Mouse (Mus musculus): Measurements from ENCODE around the gene Trpc6.

The Trpc6 gene

DNA sequence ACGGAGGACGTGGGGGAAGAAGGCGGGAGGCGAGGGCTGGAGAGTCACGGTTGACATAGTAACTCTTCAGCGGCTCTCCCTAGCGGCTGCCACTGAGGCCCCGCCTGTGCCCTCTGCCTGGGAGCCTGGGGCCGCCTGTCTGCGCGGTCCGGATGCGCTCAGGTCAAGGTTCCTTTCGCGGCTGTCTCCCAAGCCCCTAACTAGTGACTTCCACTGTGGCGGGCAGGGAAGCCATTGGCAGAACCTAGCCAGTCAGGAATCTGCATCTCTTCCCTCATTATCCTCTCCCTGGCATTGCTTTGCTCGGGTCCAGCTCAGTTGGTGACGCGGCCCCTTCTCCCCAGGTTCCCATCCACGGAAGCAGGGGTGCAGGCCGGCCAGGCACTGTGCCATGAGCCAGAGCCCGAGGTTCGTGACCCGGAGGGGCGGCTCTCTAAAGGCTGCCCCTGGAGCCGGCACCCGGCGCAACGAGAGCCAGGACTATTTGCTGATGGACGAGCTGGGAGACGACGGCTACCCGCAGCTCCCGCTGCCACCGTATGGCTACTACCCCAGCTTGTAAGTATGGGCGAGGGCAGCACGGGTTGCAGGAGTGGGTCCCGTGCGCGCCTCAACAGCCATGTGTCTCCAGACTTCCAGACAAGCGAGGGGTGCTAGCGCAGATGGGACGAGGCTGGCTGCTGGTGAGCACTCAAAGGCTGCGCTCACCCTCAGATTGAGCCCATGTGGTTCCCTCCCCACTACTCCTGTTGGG, at the start of gene Trpc6:
Trpc6 (plus strand) TSS at position 102 of the 754 bp plus-strand sequence.
- peak; percentile 38 for DNase-seq

DNA sequence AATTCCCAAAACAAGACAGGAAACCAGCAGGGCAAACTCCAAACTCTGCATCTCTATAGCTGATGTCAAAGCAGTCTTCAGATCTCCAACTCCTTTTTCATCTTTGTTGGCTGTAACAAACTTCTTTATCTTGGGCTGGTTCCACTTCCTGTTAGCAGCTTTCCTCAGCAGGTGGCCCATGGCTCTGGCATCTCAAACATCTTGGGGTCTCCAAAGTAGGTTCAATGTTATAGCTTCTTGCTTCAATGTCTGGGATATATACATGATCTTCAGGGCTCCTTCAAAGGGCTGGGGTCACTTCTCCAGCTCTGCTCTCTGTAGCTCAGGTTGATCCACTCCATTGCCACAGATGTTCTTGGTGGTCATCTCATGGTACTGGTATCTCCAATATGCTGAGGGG, 23.0 kb upstream of the Trpc6 start:
- DNase-seq = no peak

DNA sequence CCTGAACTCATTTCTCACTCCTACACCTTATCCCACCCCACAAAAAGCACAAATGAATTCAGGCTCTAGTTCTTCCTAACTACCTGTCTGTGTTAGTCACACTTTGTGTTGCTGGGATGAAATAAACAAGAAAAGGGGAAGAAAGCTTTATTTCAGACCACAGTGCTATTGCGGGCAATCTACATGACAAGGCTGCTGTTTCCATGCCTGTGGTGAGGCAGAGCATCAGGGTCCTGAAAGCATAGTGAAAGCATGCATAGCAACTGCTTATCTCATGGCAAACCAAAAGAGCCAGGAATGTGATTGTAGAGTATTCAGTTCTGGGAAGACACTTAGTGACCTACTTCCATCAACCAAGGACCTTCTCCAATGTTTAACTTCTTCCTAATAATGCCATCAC, 10.3 kb upstream of the Trpc6 start:
- DNase-seq = no peak

DNA sequence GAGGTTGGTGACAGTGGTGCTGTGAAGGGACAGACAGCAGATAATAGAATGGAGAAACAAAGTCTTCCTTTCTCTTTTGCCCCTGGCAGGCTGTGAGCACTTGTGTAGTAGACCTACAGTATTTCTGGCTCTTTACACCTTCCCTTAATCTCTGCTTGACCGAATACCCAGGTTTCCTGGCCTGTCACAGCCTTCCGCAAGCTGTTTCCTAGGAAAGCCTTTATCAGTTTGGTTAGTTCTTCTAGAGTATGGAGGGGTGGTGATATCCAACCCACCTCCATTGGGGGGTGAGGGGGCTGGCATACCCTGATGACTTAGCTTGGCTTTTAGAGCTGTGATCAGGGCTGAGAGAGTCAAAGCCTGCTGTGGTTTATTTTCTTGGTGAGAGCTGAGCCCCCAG, 1.3 kb downstream of the Trpc6 start:
- no peak for DNase-seq

DNA sequence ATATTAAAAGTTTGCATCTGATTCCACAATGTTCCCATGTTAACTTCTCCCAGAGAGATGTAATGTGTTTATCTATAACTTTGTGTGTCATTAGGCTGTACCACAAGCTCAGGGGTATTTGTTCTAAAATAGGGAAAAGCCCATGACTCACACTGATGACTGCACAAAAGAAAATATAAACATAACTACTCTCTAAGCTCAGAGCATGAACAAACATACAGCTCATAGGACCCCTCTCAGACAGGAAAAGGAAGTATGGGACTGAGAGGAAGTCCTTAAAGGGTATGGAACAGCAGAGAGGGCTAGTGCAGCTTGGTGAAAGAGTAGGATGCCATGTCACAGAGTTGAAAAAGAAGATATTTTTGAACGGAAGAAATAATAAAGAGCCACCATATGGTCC, 14.6 kb downstream of the Trpc6 start:
- no peak for DNase-seq

DNA sequence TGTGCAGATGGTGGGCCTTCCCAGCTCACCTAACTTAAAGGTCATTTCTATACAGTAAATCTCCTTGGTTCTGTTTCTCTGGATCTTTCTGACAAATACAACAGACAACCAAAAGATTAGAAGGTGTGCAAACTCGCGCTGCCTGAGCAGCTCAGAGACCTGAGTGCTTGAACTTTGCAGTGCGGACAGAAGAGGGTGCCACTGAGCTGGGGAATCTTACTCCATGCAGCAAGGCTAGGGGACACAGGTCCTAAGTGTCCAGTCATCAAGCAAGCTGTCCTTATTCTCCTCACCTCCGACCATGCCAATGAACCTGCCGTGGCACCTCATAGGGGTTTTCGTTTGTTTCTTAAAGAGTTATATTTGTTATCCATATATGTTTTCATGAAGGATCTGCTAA, 48.7 kb downstream of the Trpc6 start:
- peak; percentile 2 for DNase-seq

DNA sequence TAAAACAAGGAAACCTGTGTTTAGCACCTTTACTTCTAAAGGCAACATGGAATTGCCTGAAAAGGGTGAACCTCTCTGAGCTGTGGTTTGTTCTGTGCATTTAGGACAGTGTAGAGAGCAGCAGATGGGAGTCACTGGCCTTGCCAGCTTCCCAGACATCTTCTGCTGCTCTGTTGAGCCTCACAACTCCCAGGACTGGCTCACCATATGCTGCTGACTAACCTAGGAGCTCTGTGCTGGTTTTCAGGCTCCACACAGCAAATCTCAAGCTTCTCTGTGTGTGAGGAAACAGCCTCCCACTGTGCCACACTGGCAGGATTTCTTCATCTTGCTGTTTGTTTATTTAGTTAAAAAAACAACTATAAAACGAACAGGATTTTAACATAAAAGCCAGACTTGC, 53.1 kb downstream of the Trpc6 start:
- DNase-seq = no peak

DNA sequence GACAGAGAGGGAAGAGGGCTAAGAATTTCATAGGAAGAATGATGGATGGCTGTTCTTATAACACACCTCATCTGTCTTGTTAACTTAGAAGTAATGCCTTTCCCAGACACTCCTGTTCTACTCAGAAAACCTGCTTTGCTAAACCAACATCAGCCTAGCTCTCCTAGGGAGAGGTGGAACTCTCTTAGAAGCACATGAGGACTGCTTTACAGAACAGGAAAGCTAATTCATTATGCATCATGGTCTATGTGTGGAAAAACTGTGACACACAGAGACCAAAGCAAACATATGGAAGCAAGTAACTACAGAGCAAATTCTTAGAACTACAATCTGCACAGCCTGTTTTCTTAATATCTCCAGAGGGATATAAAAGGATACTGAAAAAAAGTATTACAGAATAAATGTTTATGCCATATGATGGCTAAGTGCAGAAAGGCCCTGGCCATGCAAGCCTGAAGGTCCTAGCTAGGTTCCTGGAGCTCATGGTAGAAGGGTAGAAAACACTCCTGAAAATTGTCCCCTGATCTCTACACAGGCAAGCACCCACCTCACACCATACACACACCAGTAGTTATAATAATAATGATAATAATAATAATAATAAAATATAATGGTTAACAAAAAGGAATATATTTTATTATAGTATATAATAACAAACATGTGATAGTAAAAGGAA, 63.0 kb downstream of the Trpc6 start:
- DNase-seq = no peak

DNA sequence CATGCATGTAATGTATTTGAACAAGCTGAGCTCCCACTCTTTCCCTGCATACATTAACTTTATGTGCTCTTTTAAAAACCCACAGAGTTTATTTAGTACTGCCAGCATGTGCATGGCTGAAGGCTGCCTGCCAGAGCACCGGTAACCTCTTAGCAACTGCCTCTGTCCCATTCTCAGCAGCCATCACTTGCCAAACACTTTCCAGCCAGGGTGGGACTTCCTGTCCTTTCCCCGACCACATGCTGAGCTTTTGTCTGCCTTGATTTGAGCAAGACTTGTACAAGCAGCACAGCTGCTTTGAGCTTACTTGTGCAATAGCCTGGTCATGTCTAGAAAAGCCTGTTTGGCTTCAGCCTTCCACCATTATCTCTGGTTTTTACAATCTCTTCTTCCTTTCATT, 90.4 kb downstream of the Trpc6 start:
- DNase-seq = no peak

DNA sequence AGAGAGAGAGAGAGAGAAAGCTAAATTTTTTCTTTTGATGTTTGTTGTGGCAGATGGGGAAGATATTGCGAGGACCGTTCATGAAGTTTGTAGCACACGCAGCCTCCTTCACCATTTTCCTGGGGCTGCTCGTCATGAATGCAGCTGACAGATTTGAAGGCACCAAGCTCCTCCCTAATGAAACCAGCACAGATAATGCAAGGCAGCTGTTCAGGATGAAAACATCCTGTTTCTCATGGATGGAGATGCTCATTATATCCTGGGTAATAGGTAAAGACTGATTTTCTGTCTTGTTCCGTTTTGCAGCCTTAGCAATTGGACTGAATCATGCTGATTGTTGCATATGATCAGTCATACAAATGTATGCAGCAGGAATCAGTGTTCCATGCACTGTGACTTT, 99.5 kb downstream of the Trpc6 start:
- DNase-seq = no peak

DNA sequence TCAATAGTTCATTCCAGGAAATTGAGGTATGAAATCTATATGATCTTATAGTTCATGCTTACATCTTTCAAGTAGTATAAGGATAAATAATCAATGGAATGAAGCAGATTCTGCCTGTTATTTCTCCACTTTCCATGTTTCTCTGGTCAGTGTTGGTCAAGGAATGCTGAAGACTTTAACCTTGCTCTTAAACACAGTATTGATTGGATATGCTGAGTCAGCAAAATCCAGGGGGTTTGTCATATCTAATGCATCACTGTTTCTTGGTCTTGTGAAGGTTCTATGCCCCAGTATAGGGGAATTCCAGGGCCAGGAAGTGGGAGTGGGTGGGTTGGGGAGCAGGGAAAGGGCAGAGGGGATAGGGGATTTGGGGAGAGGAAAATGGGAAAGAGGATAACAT, 111.4 kb downstream of the Trpc6 start:
- no peak for DNase-seq

DNA sequence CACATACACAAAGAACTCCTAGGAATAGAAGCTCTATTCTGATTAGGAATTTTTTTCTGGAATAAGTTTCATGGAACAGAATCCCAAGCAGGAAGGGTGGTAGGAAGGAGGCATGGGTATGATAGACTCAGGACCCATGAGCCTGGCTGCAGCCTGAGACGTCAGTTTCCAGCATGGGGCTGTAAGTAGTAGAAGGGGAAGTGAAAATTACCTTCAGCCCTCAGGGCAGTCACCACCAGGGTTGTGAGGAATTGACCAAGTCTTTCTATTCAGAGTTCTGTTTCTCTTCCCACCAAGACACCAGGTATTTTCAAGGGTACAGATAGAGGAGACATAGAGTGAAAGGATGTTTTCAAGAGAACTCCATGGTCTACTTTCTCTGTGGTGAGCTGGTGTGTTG, 129.0 kb downstream of the Trpc6 start:
- no peak for DNase-seq

DNA sequence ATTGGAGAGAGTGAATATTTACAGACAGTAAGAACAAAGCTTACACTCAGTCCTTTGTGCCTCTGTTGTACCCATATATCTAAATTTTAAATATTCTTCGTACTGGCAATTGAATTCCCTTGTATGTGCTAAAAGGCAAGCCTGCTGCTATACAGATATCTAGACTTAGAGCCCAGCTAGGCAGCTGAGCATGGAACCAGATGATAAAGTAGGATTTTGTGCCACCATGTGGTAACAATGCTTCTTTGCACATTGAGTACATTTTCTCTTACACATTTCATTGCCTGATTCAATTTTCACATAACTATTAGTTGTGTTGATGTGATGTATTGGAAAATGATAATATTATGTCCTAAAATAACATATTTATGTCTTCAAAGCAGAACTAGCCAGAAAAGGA, 132.7 kb downstream of the Trpc6 start:
- DNase-seq = peak; percentile 8

DNA sequence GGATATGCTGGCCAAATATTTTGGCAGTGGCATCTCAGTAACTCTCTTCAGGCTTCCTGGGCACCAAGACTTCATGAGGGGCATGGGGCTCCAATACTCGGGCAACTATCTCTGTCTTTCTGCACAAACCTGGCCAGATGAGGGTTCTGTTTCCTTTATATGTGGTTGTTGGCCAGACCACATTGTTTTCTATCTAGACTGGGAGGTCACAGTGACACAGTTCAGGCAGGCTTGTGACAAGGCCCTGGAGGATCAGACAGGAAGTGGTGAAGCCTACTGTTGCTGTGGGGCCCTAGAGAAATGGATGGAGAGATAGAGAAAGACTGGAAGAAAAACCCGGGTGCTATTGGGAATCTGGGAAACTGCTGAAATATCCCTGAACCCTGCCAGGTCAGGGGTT, 149.2 kb downstream of the Trpc6 start:
- DNase-seq = no peak

DNA sequence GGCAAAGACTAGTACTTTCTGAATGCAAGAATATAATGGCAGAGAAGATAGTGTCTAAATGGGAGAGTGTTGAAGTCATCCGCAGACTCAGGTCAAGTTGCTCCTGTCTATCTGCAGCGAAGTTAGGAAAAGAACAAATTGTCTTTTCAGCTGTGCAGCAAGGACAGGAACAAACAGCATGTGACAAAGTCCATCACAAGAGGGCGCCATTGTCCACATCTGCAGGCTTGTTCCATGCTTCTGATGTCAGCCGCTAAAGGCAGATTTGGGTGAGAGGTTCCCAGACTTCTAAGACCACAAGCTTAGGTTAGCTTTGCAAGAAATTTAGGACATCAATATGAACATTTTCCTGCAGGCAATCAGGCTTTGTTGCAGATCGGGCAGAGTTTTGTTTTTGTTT, 156.7 kb downstream of the Trpc6 start:
- DNase-seq = peak; percentile 79

DNA sequence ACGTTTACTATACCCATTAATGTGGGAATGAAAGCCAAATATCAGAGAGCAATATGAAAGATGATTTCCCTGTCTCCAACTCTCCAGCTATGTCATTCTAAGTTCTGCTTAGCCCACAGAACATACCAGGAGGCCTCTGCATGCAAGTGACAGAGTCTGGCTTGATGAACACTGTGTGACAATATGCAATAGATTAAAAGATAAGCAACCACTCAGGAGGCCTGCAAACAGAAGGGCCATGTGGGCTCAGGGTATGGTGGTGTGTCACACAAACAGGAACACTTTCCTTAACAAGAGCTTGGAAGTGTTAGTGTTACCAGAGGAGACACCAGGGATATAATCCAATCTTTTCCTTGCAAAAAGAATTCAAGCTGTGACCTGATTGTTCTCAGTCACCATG, 159.6 kb downstream of the Trpc6 start:
- no peak for DNase-seq

DNA sequence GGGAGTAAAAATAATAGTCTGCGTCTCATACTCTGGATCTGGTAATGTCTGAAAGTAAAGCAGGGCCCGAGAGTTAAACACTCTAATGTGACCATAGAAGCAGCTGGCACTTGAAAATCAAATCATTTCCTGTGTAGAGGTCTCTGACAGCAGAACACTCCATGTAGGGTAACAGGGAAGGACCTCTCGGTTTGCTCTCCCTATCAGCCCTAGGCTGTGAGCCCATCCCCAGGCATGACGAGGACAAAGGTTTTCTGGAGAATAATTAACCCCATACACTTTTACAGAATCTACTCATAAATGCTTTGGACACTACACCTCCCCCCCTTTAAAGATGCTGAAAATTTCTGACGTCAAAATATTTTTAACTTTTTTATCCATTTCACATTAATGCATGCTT, 160.0 kb downstream of the Trpc6 start:
- no peak for DNase-seq

DNA sequence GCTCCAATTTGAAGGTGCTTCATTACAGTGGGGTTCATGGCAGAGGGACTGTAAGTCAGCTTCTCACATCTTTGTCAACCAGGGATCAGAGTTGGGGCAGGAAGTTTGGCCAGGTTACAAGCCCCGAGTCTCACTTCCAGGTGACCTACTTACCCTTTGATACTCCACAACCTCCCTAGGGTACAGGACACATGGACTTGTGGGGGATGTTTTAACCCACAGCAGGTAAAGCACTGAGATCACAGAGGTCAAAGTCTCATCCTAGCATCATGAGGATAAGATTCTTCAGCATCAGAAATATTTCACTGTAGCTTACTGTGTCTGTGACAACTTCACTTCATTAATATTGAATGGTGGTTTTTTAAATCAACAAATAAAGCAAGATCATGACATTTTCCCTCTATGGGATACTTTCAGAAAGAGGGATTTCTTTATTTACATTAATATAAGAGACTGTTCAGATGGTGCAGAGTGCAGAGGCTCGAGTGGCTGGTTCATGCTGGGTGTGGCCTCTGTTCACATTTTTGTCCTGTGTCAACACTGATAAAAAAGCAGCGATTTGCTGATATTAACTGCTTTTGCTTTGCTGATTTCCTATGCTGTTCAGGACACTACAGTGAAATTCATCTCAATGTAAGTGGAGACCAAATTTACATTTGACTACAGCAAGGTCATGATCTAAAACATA, 166.3 kb downstream of the Trpc6 start:
- DNase-seq = no peak

DNA sequence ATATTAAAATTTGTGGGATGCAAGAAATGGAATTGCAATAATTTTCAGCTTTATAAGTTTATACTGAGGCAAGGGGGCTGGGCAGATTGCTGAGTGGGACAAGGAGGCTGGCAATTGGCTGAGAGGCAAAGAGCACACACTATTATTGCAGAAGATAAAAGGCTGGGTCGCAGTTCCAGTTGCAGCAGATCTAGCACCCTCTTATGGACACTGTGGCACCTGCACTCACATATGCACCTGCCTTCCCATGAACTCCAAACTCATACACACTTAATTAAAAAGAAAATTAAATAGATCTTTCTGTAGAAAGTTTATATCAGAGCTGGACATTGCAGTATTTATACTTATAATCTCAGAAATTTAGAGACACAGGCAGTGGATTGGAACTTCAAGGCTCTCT, 175.1 kb downstream of the Trpc6 start:
- no peak for DNase-seq

DNA sequence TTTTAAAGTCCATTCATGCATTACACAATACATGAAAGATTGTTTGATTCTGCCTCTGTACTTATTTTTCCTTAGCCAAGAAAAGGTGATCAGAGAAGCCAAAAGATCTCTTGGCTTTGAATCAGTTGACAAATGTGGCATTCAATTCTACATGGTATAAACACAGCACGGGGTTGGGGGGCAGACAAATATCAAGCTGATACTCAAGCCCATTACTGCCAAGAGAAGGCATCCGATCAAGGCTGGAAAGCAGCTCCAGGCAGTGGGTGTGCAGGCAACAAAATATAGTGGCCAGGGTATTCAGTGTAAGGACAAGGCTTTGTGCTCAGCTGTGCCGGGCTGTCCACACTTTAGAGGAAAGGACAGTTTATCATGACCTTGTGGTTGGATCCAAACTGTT, 185.1 kb downstream of the Trpc6 start:
- DNase-seq = no peak

Data from kidney, postnatal 14 days (tissue).